Mouse (Mus musculus) lung, adult 2 months (tissue): Measurements from ENCODE around the gene Hivep2.

Source experiments
- CTCF ChIP-seq: fragments of 200-500 bp; IDR thresholded peaks from 2 replicates; pipeline ENCODE4 v1.5.1; 2011; ENCODE audit warnings: mild to moderate bottlenecking, low read length, control low read depth; ENCODE audit not compliant: insufficient read depth
- POLR2A ChIP-seq: fragments of 200-500 bp; IDR thresholded peaks from 2 replicates; pipeline ENCODE4 v1.6.1; 2011; ENCODE audit warnings: low read depth, mild to moderate bottlenecking, control low read depth, low read length, borderline replicate concordance; ENCODE audit errors: extremely low read depth

DNA sequence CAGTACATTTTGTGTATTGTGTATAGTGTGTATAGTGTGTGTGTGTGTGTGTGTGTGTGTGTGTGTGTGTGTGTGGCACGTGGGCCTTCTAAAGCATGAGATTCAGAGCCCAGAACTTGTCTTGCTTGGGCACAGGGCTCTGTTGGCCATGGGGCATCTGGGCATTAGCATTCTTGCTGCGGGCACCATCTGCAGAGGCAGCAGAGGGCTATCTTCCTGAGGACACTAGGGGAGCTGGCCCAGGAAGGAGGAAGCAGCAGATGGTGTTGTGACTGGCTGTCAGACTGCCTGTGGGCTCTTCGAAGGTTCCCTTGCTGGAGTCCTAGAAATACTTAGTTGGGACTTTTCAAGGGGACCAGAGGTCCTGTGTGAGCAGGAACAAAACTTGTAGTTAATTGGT lies 116.4 kb downstream of the Hivep2 start:
- TF ChIP-seq CTCF = no peak
- no peak for TF ChIP-seq POLR2A
